Mouse (Mus musculus) cerebellum, adult (tissue): ENCODE measurements at regions not wholly inside any gene's neighbourhood (a gene's known extent, or its start where the extent isn't known, plus 50 kb on each side); places are given as distances from the start of the nearest gene placed in this dataset.
A peak's percentile ranks its signal among the peaks of the same experiment; 100 is the strongest.

Experiments
- ATAC-seq: cut with Nextera tagmentation; 2 replicates; pipeline ENCODE4 v1.9.2; 2017; ENCODE audit warnings: mild to moderate bottlenecking, moderate library complexity, mixed read lengths; ENCODE audit not compliant: insufficient number of reproducible peaks, low FRiP score, low TSS enrichment

- no peak for ATAC-seq
Measured at GRCm38 (mm10) chr13:37151835-37152516, 101.9 kb upstream of the F13a1 start.

GRCm38 (mm10) chr13:37149961-37150360 lies 99.9 kb upstream of the F13a1 start:
- ATAC-seq: no peak

GRCm38 (mm10) chr13:37149066-37149781 lies 99.2 kb upstream of the F13a1 start:
- no peak for ATAC-seq

GRCm38 (mm10) chr13:37148627-37149026 lies 98.6 kb upstream of the F13a1 start:
- no peak for ATAC-seq

- no peak for ATAC-seq
Measured at GRCm38 (mm10) chr13:37147790-37148189, 97.7 kb upstream of the F13a1 start.

GRCm38 (mm10) chr13:37142812-37143211 lies 92.8 kb upstream of the F13a1 start:
- ATAC-seq: no peak

- no peak for ATAC-seq
Measured at GRCm38 (mm10) chr13:37135115-37135514, 85.1 kb upstream of the F13a1 start.

GRCm38 (mm10) chr13:37134518-37134917 lies 84.5 kb upstream of the F13a1 start:
- ATAC-seq: no peak

GRCm38 (mm10) chr13:37130637-37131036 lies 80.6 kb upstream of the F13a1 start:
- no peak for ATAC-seq

- no peak for ATAC-seq
Measured at GRCm38 (mm10) chr13:37121602-37122001, 71.6 kb upstream of the F13a1 start.

GRCm38 (mm10) chr13:37120219-37120618 lies 70.2 kb upstream of the F13a1 start:
- ATAC-seq: no peak

- no peak for ATAC-seq
Measured at GRCm38 (mm10) chr13:37114324-37114723, 64.3 kb upstream of the F13a1 start.

- no peak for ATAC-seq
Measured at GRCm38 (mm10) chr13:37111747-37112146, 61.7 kb upstream of the F13a1 start.

GRCm38 (mm10) chr13:37107721-37108120 lies 57.7 kb upstream of the F13a1 start:
- no peak for ATAC-seq

- ATAC-seq: no peak
Measured at GRCm38 (mm10) chr13:37106009-37106408, 56.0 kb upstream of the F13a1 start.

GRCm38 (mm10) chr13:37104410-37105294 lies 54.6 kb upstream of the F13a1 start:
- ATAC-seq: 0 out of 2 replicates have a peak, but pooled peaks have one; percentile 5

- peak; percentile 68 for ATAC-seq
Measured at GRCm38 (mm10) chr13:37103741-37104296, 53.8 kb upstream of the F13a1 start.

GRCm38 (mm10) chr13:37101755-37102154 lies 51.7 kb upstream of the F13a1 start:
- no peak for ATAC-seq
